Mouse (Mus musculus) limb, embryonic 14.5 days (tissue): ENCODE measurements around the gene Gm36864. TPM values are rescaled to one million over a fixed set of nuclear protein-coding genes. Genes with fewer than 3 reads are reported as not detected.
A peak's percentile ranks its signal among the peaks of the same experiment; 100 is the strongest.
"Not testable (repeated sequence)": the region's sequence is repeated elsewhere in the genome, so short reads cannot be mapped to it uniquely, and the experiment has no call there.

ENCODE experiments used
- ATAC-seq: fragments of 200-750 bp; cut with Nextera tagmentation; 2 replicates; pipeline ENCODE4 v1.8.0; 2017; ENCODE audit warnings: low read depth, moderate number of reproducible peaks, moderate TSS enrichment; ENCODE audit not compliant: low FRiP score
- DNase-seq: peaks from one replicate; pipeline ENCODE4 v3.0.0-alpha.2; 2015; ENCODE audit warnings: low spot score
- H3K27ac ChIP-seq: fragments of 300-500 bp; sonication (generic); replicated peaks from 2 replicates; pipeline ENCODE4 v1.5.1; 2014; ENCODE audit warnings: low read depth, mild to moderate bottlenecking, low read length, moderate library complexity, mixed read lengths
- H3K27me3 ChIP-seq: fragments of 300-500 bp; sonication (generic); 2 replicates; pipeline ENCODE4 v1.6.1; 2014; ENCODE audit warnings: low read length, mixed read lengths; ENCODE audit not compliant: control insufficient read depth, insufficient read depth
- H3K36me3 ChIP-seq: fragments of 300-500 bp; sonication (generic); 2 replicates; pipeline ENCODE4 v1.6.1; 2014; ENCODE audit warnings: mild to moderate bottlenecking, low read length, moderate library complexity, mixed read lengths; ENCODE audit not compliant: control insufficient read depth, insufficient read depth
- H3K4me1 ChIP-seq: fragments of 300-500 bp; sonication (generic); 2 replicates; pipeline ENCODE4 v1.6.1; 2014; ENCODE audit warnings: antibody characterized with exemption, low read length, mixed read lengths; ENCODE audit not compliant: control insufficient read depth, insufficient read depth
- H3K4me2 ChIP-seq: fragments of 300-500 bp; sonication (generic); replicated peaks from 2 replicates; pipeline ENCODE4 v1.6.1; 2014; ENCODE audit warnings: low read depth, mild to moderate bottlenecking, low read length, moderate library complexity; ENCODE audit not compliant: severe bottlenecking
- H3K4me3 ChIP-seq: fragments of 300-500 bp; sonication (generic); replicated peaks from 2 replicates; pipeline ENCODE4 v1.5.1; 2014; ENCODE audit warnings: low read length
- H3K9ac ChIP-seq: fragments of 300-500 bp; sonication (generic); 2 replicates; pipeline ENCODE4 v1.6.1; 2014; ENCODE audit warnings: mild to moderate bottlenecking, low read depth, low read length, moderate library complexity; ENCODE audit not compliant: severe bottlenecking
- H3K9me3 ChIP-seq: fragments of 300-500 bp; sonication (generic); 2 replicates; pipeline ENCODE4 v1.6.1; 2016; ENCODE audit warnings: low read length; ENCODE audit not compliant: control insufficient read depth
- POLR2A ChIP-seq: fragments of 200-500 bp; IDR thresholded peaks from 2 replicates; pipeline ENCODE4 v1.8.0; 2012; ENCODE audit warnings: inconsistent platforms, mild to moderate bottlenecking, moderate library complexity, borderline replicate concordance; ENCODE audit not compliant: insufficient read depth, insufficient read length; ENCODE audit errors: extremely low read depth
- WGBS: fragments of 180-500 bp; shearing (Covaris S2); extraction: QIAGEN DNeasy Blood & Tissue Kit; methylation state at CpG from one replicate; pipeline ENCODE4 v1.1.7; 2014; 5-methylcytosine and 5-hydroxymethylcytosine counted together
- polyA plus RNA-seq, 2 experiments: library from polyadenylated mRNA; depleted of rRNA in 1 of 2; stranded (reverse) in 1 of 2; unstranded in 1 of 2; fragments of >200 nt; fragmentation: Nextera tagmentation in 1 of 2; extraction: Ambion mirVana in 1 of 2; gene quantifications; 2 replicates each; pipeline versions ENCODE4 v1.2.1 to v1.2.3; 2012 to 2014

Gm36864 gene
- polyA plus RNA-seq, 2 experiments, result not detected

DNA sequence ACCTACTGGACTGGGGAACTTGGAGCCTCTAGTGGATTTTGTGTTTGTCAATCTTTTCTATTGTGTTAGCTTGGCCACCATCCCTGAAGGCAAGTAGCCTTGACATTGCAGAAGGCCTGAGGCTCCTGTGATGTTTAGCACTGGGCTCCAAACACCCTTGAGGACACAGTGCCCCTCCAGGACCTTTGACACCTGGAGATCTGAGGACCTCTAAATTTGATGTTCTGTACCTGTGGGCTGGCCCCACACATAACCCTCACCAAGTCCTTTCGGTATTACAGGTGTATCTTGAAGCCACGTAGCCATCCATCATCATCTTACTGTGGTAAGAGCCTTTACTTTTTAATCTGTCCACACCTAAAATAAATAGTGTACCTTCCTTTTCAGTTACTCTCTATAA lies 12.0 kb downstream of the Gm36864 start:
- H3K36me3 ChIP-seq, result peaks cover 47% of the 10 kb centered on the region
- peaks cover 11% of the 10 kb centered on the region; the same call in 1 of the 2 replicates for H3K4me1 ChIP-seq
- no peak overlapping the region for H3K9ac ChIP-seq
- peak overlapping the region; percentile 73 for H3K4me2 ChIP-seq
- TF ChIP-seq POLR2A, result no peak
- H3K9me3 ChIP-seq, result no peaks in the 10 kb centered on the region
- ATAC-seq (no peak), DNase-seq (no peak)
- peak overlapping the region; percentile 83 for H3K4me3 ChIP-seq
- H3K27ac ChIP-seq, result no peak overlapping the region
- 84% methylated on average over 2 of the region's 2 CpGs for WGBS
- no peaks in the 10 kb centered on the region for H3K27me3 ChIP-seq

DNA sequence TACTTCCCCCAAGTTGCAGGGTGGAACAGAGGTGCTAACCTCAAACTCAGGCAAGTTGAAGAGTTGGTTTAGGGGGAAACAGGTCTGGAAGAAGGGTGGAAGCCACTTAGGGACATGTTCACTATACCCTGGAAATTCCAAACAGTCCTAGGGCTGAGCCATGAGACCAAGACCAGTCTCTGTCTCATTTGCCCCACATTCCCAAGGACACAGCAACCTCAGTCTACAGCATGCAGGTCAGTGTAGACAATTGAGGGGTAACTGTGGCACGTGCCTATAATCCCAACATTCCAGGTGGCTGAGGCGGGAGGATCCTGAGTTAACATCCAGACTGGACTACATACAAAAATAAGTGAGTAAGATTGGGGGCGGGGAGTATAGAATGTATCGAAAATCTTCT lies 13.3 kb downstream of the Gm36864 start:
- TF ChIP-seq POLR2A, result no peak
- H3K27me3 ChIP-seq, result no peaks in the 10 kb centered on the region
- H3K4me3 ChIP-seq, result no peak overlapping the region
- DNase-seq, result no peak
- H3K4me1 ChIP-seq, result peaks cover 11% of the 10 kb centered on the region; the same call in 1 of the 2 replicates
- no peaks in the 10 kb centered on the region for H3K9me3 ChIP-seq
- WGBS, result 91% methylated on average over 4 of the region's 4 CpGs
- no peak overlapping the region for H3K9ac ChIP-seq
- H3K4me2 ChIP-seq, result no peak overlapping the region
- no peak overlapping the region for H3K27ac ChIP-seq
- H3K36me3 ChIP-seq, result peaks cover 52% of the 10 kb centered on the region
- no peak for ATAC-seq

- not testable (repeated sequence) for H3K4me3 ChIP-seq, H3K9ac ChIP-seq, H3K27me3 ChIP-seq, DNase-seq, H3K27ac ChIP-seq, H3K4me2 ChIP-seq, H3K4me1 ChIP-seq, H3K9me3 ChIP-seq, ATAC-seq
- peaks cover 52% of the 10 kb centered on the region for H3K36me3 ChIP-seq
- 92% methylated on average over 14 of the region's 17 CpGs for WGBS
Measured at GRCm38 (mm10) chr7:44250732-44251275, 14.8 kb downstream of the Gm36864 start.

DNA sequence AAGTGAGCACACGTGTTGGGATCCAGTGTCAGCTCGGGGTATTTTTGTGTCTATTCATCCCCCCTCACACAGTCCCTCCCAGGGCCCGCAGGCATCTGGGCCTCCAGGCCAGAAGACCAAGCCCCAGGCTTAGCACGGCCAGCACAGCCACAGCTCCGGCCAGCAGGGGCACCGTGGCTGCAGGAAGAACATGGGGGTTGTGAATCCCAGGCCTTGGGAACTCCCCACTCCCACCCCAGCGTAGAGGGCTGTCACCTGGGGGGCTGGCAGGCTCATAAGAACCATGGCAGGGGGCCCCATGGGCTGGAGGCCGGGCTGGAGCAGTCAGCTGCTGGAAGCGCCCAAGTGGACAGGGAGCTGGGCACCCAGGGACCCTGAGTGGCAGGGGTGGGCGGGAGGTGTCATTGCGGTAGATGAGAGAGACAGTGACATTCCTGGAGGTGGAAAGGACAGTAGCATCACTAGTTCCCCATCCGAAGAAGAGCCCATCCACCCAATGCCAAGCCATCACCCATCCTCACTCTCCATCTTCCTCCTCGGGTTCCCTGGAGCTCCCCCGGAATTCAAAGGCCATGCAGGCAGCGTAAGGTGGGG lies 17.1 kb downstream of the Gm36864 start:
- 63% methylated on average over 15 of the region's 15 CpGs for WGBS

DNA sequence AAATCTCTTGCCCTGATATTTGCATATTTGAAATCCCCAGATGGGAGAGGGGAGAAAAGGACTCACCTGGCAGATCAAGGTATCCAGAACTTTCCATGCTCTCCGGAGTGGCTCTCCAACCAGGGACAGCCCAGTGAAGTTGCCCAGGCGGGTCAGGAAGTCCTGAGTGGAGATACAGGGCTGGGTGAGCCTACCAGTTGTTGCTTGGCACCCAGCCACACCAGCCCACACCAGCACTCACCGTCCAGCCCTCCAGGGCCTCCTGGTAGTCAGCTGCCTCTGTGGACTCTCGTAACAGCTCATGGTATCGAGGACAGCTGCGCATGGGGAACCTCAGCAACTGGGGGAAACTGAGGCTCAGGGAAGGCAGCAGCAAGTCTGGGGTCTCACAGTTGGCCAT lies 19.0 kb downstream of the Gm36864 start:
- H3K36me3 ChIP-seq, result peaks cover 32% of the 10 kb centered on the region
- DNase-seq (no peak), ATAC-seq (no peak)
- no peaks in the 10 kb centered on the region for H3K27me3 ChIP-seq
- H3K9ac ChIP-seq, result no peak overlapping the region
- H3K4me2 ChIP-seq, result no peak overlapping the region
- WGBS, result 76% methylated on average over 6 of the region's 6 CpGs
- H3K4me3 ChIP-seq, result no peak overlapping the region
- no peaks in the 10 kb centered on the region for H3K9me3 ChIP-seq
- TF ChIP-seq POLR2A, result no peak
- no peak overlapping the region for H3K27ac ChIP-seq
- no peaks in the 10 kb centered on the region for H3K4me1 ChIP-seq

More for the DNA sequence above, 17.1 kb downstream of the Gm36864 start:
- no peak overlapping the region for H3K27ac ChIP-seq
- TF ChIP-seq POLR2A, result no peak
- no peak overlapping the region for H3K9ac ChIP-seq
- no peak overlapping the region for H3K4me3 ChIP-seq
- H3K4me1 ChIP-seq, result 0 out of 2 replicates have a peak, but pooled peaks cover under 1% of the 10 kb centered on the region
- H3K9me3 ChIP-seq, result no peaks in the 10 kb centered on the region
- ATAC-seq, result peak; percentile 21; the same call in 1 of the 2 replicates
- H3K4me2 ChIP-seq, result no peak overlapping the region
- DNase-seq, result no peak
- H3K27me3 ChIP-seq, result no peaks in the 10 kb centered on the region
- H3K36me3 ChIP-seq, result peaks cover 48% of the 10 kb centered on the region
